Mouse (Mus musculus): ENCODE results near the gene Lysmd4. TPM values are rescaled to one million over a fixed set of nuclear protein-coding genes. Genes with fewer than 3 reads are reported as not detected.
A peak's percentile ranks its signal among the peaks of the same experiment; 100 is the strongest.

Lysmd4 gene
- polyA plus RNA-seq, 1 experiment from 2014 or later, result 14.3 TPM

- H3K36me3 ChIP-seq (ENCODE audit: insufficient read depth, low read length), result peaks cover 28% of the 10 kb centered on the region
- WGBS, result 92% methylated on average over 2 of the region's 2 CpGs
- ATAC-seq (replicated peaks; ENCODE audit: low FRiP score, low read depth), result no peak
Measured at GRCm38 (mm10) chr7:67236351-67236750, 14.0 kb downstream of the Lysmd4 start.

GRCm38 (mm10) chr7:67237752-67238151 lies 15.4 kb downstream of the Lysmd4 start:
- ATAC-seq (replicated peaks; ENCODE audit: low FRiP score, low read depth) (no peak), DNase-seq (ENCODE audit: low spot score) (no peak)
- H3K27ac ChIP-seq, result no peak overlapping the region
- no peak overlapping the region for H3K9ac ChIP-seq (ENCODE audit: low read depth, low read length)
- TF ChIP-seq CTCF (IDR thresholded peaks at IDR 0.05; ENCODE audit: low read depth), result no peak
- peaks cover 24% of the 10 kb centered on the region for H3K36me3 ChIP-seq (ENCODE audit: insufficient read depth, low read length)
- H3K9me3 ChIP-seq (replicated peaks; ENCODE audit: low read length), result no peaks in the 10 kb centered on the region
- no peak overlapping the region for H3K4me2 ChIP-seq (ENCODE audit: low read length)
- H3K27me3 ChIP-seq (ENCODE audit: insufficient read depth, low read length), result no peaks in the 10 kb centered on the region
- no peaks in the 10 kb centered on the region for H3K4me1 ChIP-seq (replicated peaks; ENCODE audit: insufficient read depth, low read length)
- 98% methylated on average over 2 of the region's 2 CpGs for WGBS
- H3K4me3 ChIP-seq (replicated peaks; ENCODE audit: low read depth, low read length), result no peak overlapping the region

More at GRCm38 (mm10) chr7:67236351-67236750, 14.0 kb downstream of the Lysmd4 start:
- H3K9ac ChIP-seq (ENCODE audit: low read depth, low read length), result no peak overlapping the region
- no peak for TF ChIP-seq CTCF (IDR thresholded peaks at IDR 0.05; ENCODE audit: low read depth)
- H3K4me1 ChIP-seq (replicated peaks; ENCODE audit: insufficient read depth, low read length), result no peaks in the 10 kb centered on the region
- no peaks in the 10 kb centered on the region for H3K9me3 ChIP-seq (replicated peaks; ENCODE audit: low read length)
- DNase-seq (ENCODE audit: low spot score), result no peak
- no peak overlapping the region for H3K27ac ChIP-seq
- no peak overlapping the region for H3K4me2 ChIP-seq (ENCODE audit: low read length)
- no peak overlapping the region for H3K4me3 ChIP-seq (replicated peaks; ENCODE audit: low read depth, low read length)
- no peaks in the 10 kb centered on the region for H3K27me3 ChIP-seq (ENCODE audit: insufficient read depth, low read length)

- ATAC-seq (replicated peaks; ENCODE audit: low FRiP score, low read depth) (no peak), DNase-seq (ENCODE audit: low spot score) (no peak)
- no peaks in the 10 kb centered on the region for H3K27me3 ChIP-seq (ENCODE audit: insufficient read depth, low read length)
- no peaks in the 10 kb centered on the region for H3K36me3 ChIP-seq (ENCODE audit: insufficient read depth, low read length)
- no peaks in the 10 kb centered on the region for H3K4me1 ChIP-seq (replicated peaks; ENCODE audit: insufficient read depth, low read length)
- no peak overlapping the region for H3K27ac ChIP-seq
- H3K9me3 ChIP-seq (replicated peaks; ENCODE audit: low read length), result no peaks in the 10 kb centered on the region
- H3K4me2 ChIP-seq (ENCODE audit: low read length), result no peak overlapping the region
- TF ChIP-seq CTCF (IDR thresholded peaks at IDR 0.05; ENCODE audit: low read depth), result no peak
- 55% methylated on average over 3 of the region's 3 CpGs for WGBS
- no peak overlapping the region for H3K9ac ChIP-seq (ENCODE audit: low read depth, low read length)
- no peak overlapping the region for H3K4me3 ChIP-seq (replicated peaks; ENCODE audit: low read depth, low read length)
Measured at GRCm38 (mm10) chr7:67241969-67242368, 19.6 kb downstream of the Lysmd4 start.

- no peak overlapping the region for H3K4me2 ChIP-seq (ENCODE audit: low read length)
- no peak overlapping the region for H3K9ac ChIP-seq (ENCODE audit: low read depth, low read length)
- no peak overlapping the region for H3K4me3 ChIP-seq (replicated peaks; ENCODE audit: low read depth, low read length)
- TF ChIP-seq CTCF (IDR thresholded peaks at IDR 0.05; ENCODE audit: low read depth), result peak; percentile 84
- H3K36me3 ChIP-seq (ENCODE audit: insufficient read depth, low read length), result peaks cover 7% of the 10 kb centered on the region; the same call in 1 of the 2 replicates
- no peaks in the 10 kb centered on the region for H3K27me3 ChIP-seq (ENCODE audit: insufficient read depth, low read length)
- no peak overlapping the region for H3K27ac ChIP-seq
- DNase-seq (ENCODE audit: low spot score) (peak; percentile 88), ATAC-seq (replicated peaks; ENCODE audit: low FRiP score, low read depth) (no peak)
- H3K4me1 ChIP-seq (replicated peaks; ENCODE audit: insufficient read depth, low read length), result no peaks in the 10 kb centered on the region
- H3K9me3 ChIP-seq (replicated peaks; ENCODE audit: low read length), result no peaks in the 10 kb centered on the region
- 50% methylated on average over 2 of the region's 2 CpGs for WGBS
Measured at GRCm38 (mm10) chr7:67243121-67243893, 21.0 kb downstream of the Lysmd4 start.

- no peak overlapping the region for H3K9ac ChIP-seq (ENCODE audit: low read depth, low read length)
- no peak overlapping the region for H3K4me2 ChIP-seq (ENCODE audit: low read length)
- H3K27ac ChIP-seq, result no peak overlapping the region
- no peaks in the 10 kb centered on the region for H3K4me1 ChIP-seq (replicated peaks; ENCODE audit: insufficient read depth, low read length)
- WGBS, result 64% methylated on average over 4 of the region's 4 CpGs
- ATAC-seq (replicated peaks; ENCODE audit: low FRiP score, low read depth) (no peak), DNase-seq (ENCODE audit: low spot score) (peak; percentile 32)
- peaks cover 7% of the 10 kb centered on the region; the same call in 1 of the 2 replicates for H3K36me3 ChIP-seq (ENCODE audit: insufficient read depth, low read length)
- H3K27me3 ChIP-seq (ENCODE audit: insufficient read depth, low read length), result no peaks in the 10 kb centered on the region
- no peaks in the 10 kb centered on the region for H3K9me3 ChIP-seq (replicated peaks; ENCODE audit: low read length)
- TF ChIP-seq CTCF (IDR thresholded peaks at IDR 0.05; ENCODE audit: low read depth), result peak; percentile 32; the same call in 1 of the 2 replicates
- H3K4me3 ChIP-seq (replicated peaks; ENCODE audit: low read depth, low read length), result no peak overlapping the region
Measured at GRCm38 (mm10) chr7:67243894-67244282, 21.5 kb downstream of the Lysmd4 start.

- Histone ChIP-seq H3K27ac (no peak overlapping the region), H3K4me3 (replicated peaks; ENCODE audit: low read depth, low read length) (no peak overlapping the region), H3K9me3 (replicated peaks; ENCODE audit: low read length) (no peaks in the 10 kb centered on the region), H3K9ac (ENCODE audit: low read depth, low read length) (no peak overlapping the region), H3K4me1 (replicated peaks; ENCODE audit: insufficient read depth, low read length) (no peaks in the 10 kb centered on the region), H3K27me3 (ENCODE audit: insufficient read depth, low read length) (no peaks in the 10 kb centered on the region), H3K4me2 (ENCODE audit: low read length) (no peak overlapping the region), H3K36me3 (ENCODE audit: insufficient read depth, low read length) (peaks cover 7% of the 10 kb centered on the region; the same call in 1 of the 2 replicates)
- no peak for DNase-seq (ENCODE audit: low spot score)
- 86% methylated on average over 1 of the region's 1 CpGs for WGBS
- no peak for ATAC-seq (replicated peaks; ENCODE audit: low FRiP score, low read depth)
- no peak for TF ChIP-seq CTCF (IDR thresholded peaks at IDR 0.05; ENCODE audit: low read depth)
Measured at GRCm38 (mm10) chr7:67245255-67245654, 22.9 kb downstream of the Lysmd4 start.

All from kidney, postnatal 0 days (tissue).